Mouse (Mus musculus): Measurements from ENCODE around the gene Pkig.

DNA sequence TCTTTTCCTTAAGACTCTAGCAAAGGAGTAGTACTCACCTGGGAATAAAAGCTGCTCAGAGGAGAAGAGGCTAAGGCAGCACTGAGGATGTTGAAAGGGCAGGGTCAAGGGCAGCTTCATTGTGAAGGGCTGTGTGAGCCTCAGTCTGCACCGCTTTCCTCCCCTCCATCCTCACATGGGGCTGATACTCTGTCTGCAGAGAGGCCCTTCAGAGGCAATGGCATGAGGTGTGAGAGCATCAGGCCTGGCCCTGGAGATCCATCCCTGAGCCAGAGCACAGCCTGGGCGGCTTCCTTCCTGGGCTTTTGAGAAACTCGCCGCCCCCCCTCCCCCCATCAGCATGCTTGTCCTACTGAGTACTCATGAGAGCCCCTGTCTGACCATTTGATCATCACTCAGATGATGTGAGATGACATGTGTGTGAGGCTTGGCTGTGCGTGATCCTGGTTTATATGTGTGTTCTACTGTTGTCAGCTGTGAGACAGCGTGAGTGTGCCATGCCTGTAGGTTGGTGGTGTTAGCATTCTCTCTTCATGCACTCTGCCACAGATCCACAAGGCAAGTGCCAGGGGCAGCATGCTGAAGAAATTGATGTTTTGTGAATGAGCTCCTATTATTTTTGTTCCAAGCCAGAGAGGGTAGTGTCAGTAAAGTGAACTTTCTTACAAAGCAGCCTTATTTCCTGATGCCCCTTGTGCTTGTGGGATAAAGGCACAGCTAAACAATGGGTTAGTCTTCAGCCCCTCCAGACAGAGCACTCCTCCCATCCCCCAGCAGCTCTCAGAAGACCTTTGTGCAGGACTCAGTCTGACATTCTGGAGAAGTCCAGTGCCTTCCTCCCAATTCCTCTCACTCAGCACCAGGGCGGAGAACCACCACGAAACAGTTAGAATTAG, 32.5 kb downstream of the Pkig start:
- TF ChIP-seq CTCF (IDR thresholded peaks at IDR 0.05; ENCODE audit: low read depth) (no peak), EP300 (IDR thresholded peaks at IDR 0.05; ENCODE audit: low read depth) (no peak)

Data from liver, postnatal 0 days (tissue).